Mouse (Mus musculus): ENCODE results near the gene Igfbpl1. TPM values are rescaled to one million over a fixed set of nuclear protein-coding genes. Genes with fewer than 3 reads are reported as not detected.

Gene Igfbpl1
- polyA plus RNA-seq, 1 experiment from 2014 or later = 16.8 TPM

- WGBS (ENCODE audit: insufficient replicate concordance) = 6% methylated on average over 18 of the region's 18 CpGs
Measured at GRCm38 (mm10) chr4:45763288-45764140, 63.2 kb downstream of the Igfbpl1 start.

GRCm38 (mm10) chr4:45762600-45762999, 64.1 kb downstream of the Igfbpl1 start:
- Histone ChIP-seq H3K27ac (ENCODE audit: low read depth, low read length) (no peak overlapping the region), H3K4me2 (no peak overlapping the region), H3K4me3 (ENCODE audit: low read depth, low read length) (no peak overlapping the region), H3K4me1 (ENCODE audit: control insufficient read depth, insufficient read depth, low read length) (peaks cover 41% of the 10 kb centered on the region), H3K9ac (ENCODE audit: low read depth, low read length) (no peak overlapping the region), H3K27me3 (ENCODE audit: control insufficient read depth, insufficient read depth, low read length) (peaks cover 5% of the 10 kb centered on the region), H3K9me3 (replicated peaks; ENCODE audit: control insufficient read depth, low read length) (no peaks in the 10 kb centered on the region), H3K36me3 (ENCODE audit: control insufficient read depth, insufficient read depth, low read length) (no peaks in the 10 kb centered on the region)
- ATAC-seq (replicated peaks; ENCODE audit: insufficient number of reproducible peaks, low FRiP score, low TSS enrichment) = no peak
- WGBS (ENCODE audit: insufficient replicate concordance) = 58% methylated on average over 4 of the region's 4 CpGs

More at GRCm38 (mm10) chr4:45763288-45764140, 63.2 kb downstream of the Igfbpl1 start:
- Histone ChIP-seq H3K27ac (ENCODE audit: low read depth, low read length) (0 out of 2 replicates have a peak overlapping the region, but pooled peaks have one; percentile 37), H3K36me3 (ENCODE audit: control insufficient read depth, insufficient read depth, low read length) (no peaks in the 10 kb centered on the region), H3K9me3 (replicated peaks; ENCODE audit: control insufficient read depth, low read length) (no peaks in the 10 kb centered on the region), H3K9ac (ENCODE audit: low read depth, low read length) (0 out of 2 replicates have a peak overlapping the region, but pooled peaks have one; percentile 12), H3K4me1 (ENCODE audit: control insufficient read depth, insufficient read depth, low read length) (peaks cover 50% of the 10 kb centered on the region), H3K4me3 (ENCODE audit: low read depth, low read length) (peak overlapping the region; percentile 32), H3K27me3 (ENCODE audit: control insufficient read depth, insufficient read depth, low read length) (peaks cover 5% of the 10 kb centered on the region), H3K4me2 (peak overlapping the region; percentile 63)
- ATAC-seq (replicated peaks; ENCODE audit: insufficient number of reproducible peaks, low FRiP score, low TSS enrichment) = no peak

Other genes with a start within 250 kb of the Igfbpl1 start
- 33.1 and 49.0 TPM in 2 replicates for gene Aldh1b1, start 27.9 kb downstream of the Igfbpl1 start, polyA plus RNA-seq (2014; fragmentation: Nextera tagmentation; extraction: Ambion mirVana)
- 0.27 TPM in 1 of 2 replicates, not detected in the other for gene Stra6l, start 21.7 kb upstream of the Igfbpl1 start, polyA plus RNA-seq (2014; fragmentation: Nextera tagmentation; extraction: Ambion mirVana)
- 0.07 and 0.21 TPM in 2 replicates for gene Ccdc180, start 63.4 kb upstream of the Igfbpl1 start, polyA plus RNA-seq (2014; fragmentation: Nextera tagmentation; extraction: Ambion mirVana)
- gene Tdrd7, start 138.4 kb upstream of the Igfbpl1 start, polyA plus RNA-seq (2014; fragmentation: Nextera tagmentation; extraction: Ambion mirVana) = 19.1 and 19.2 TPM in 2 replicates
- 203 and 215 TPM in 2 replicates for gene Tmod1, start 212.0 kb upstream of the Igfbpl1 start, polyA plus RNA-seq (2014; fragmentation: Nextera tagmentation; extraction: Ambion mirVana)

All from heart, embryonic 11.5 days (tissue).